Mouse (Mus musculus): ENCODE data around the gene Zbtb40.

Gene Zbtb40

DNA sequence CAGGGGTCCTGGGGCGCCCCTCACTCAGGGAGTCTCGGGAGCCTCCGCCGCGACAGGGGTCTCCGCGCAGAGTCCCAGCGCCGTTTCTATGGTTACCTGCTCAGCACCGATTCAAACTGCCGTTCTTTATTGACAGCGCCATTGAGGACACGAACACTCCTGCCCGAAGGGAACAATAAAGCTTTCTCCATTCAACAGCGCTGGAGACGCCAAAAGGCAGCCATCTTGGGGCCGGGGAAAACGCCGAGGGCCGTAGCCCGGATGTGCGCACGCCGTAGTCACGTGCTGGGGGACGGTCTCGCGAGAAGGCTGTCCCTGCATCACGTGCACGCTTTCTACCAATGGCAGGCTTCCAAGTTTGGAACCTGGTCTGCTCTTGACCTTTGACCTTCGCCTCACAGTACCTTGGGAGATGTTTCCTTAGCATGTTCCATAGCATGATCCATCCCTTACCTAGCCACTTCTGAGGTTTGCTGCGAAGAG is at the start of gene Zbtb40:
TSS of gene Zbtb40 (minus strand) at position 252 of the 483 bp plus-strand sequence.
- in situ Hi-C loops (cut with MboI; ENCODE audit: unreplicated experiment in 2 of 2), result no loop called here

GRCm38 (mm10) chr4:137097984-137098327 is 49.4 kb upstream of the Zbtb40 start:
- in situ Hi-C loops (cut with MboI; ENCODE audit: unreplicated experiment in 2 of 2), result loop anchor here (25.0 kb wide), 6 partner anchors 339 to 739 kb away; partner anchors contain the start of genes Cela3b (in 1 of the 2), Htr1d (in 1 of the 2) and Rap1gap (in 1 of the 2)

DNA sequence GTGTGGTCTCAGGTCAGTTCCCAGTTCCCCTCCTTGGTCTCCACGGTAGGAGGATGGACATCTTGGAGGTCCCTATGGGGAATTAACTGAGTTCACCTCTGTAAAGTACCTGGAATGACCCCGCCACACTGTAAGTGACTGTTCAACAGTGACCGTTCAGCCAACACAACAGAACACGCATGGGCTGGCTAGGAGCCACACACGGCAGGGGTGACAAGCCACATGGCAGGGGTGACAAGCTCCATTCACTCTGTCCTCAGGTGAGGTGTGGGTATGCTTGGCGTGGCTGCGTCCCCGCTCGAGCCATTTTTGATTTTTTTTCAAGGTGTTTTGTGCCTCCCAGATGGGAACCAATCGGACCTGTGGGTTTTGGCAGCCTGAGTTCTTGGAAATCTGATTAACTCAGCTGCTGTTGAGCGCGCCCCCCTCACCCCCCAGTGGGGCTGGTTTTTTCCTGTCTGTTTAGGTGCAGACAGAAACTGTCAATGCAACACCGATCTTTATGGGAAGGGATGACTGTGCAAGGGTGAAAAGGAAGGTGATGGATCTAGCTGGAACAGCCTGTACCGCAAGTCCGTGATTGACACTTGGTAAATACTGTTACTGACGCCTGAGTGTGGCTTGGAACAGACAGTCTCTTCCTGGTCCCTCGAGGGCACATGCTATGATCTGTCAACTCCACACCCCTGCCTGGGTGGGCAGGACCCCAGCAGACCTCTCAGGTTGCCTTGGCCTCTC is 48.8 kb upstream of the Zbtb40 start:
- in situ Hi-C loops (cut with MboI; ENCODE audit: unreplicated experiment in 2 of 2), result loop anchor here (25.0 kb wide), 6 partner anchors 340 to 740 kb away; partner anchors contain the start of genes Cela3b (in 1 of the 2), Htr1d (in 1 of the 2) and Rap1gap (in 1 of the 2)

DNA sequence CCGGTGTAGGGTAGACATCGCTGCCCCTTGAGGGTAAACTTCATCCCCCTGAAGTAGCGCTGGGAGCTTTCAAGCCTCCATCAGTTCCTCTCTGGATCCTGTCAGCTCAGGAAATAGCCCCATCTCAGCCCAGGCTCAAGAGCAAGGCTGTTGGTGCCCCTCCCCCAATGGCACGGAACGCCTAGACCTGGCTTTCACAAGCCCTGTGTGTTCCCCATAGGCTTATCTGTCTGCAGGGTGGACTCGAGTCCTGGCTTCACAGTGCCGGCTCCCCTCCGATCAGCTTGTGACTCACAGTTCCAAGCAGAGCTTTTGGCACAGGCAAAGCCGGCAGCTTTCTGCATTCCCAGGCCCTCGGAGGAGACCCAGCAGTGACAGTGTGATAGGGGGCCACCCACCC is 47.8 kb upstream of the Zbtb40 start:
- in situ Hi-C loops (cut with MboI; ENCODE audit: unreplicated experiment in 2 of 2), result loop anchor here (25.0 kb wide), 6 partner anchors 341 to 741 kb away; partner anchors contain the start of genes Cela3b (in 1 of the 2), Htr1d (in 1 of the 2) and Rap1gap (in 1 of the 2)

DNA sequence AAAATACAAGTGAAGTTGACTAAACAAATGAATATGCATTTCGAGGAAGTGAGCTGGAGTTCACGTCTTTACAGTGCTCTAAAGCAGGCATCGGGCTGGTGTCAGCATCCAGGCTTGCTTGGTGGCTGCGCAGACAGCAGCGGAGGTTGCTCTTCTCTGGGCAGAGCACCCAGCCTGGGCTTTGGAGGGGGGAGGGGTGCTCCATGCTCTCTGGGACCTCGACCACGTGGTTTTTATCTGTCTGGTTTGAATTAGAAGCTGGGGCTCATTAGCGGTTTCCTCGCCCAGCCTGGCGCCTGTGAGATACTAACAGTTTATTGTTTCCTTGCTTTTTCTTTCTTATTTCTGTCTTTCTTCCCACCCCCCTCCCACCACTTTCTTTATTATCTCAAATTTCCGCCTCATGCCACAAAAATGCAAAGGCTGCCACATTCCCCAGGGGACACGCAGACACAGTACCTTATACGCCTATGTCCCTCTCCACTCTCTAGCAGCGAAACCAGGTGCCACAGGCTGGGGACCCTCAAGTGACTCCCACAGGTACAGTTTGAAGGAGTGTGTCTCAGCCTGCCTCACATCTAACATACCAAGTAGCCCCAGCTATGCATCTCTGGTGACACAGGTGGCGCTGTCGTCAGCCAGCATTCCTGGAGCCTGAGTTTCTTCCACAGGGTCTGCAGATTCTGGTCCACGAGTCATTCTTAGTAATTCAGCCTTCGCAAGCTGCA is 36.6 kb upstream of the Zbtb40 start:
- in situ Hi-C loops (cut with MboI; ENCODE audit: unreplicated experiment in 2 of 2), result loop anchor here (10.0 to 25.0 kb wide), 7 partner anchors 220 to 752 kb away; partner anchors contain the start of genes Cela3b (in 1 of the 2), Htr1d (in 1 of the 2) and Rap1gap (in 1 of the 2)

- in situ Hi-C loops (cut with MboI; ENCODE audit: unreplicated experiment in 2 of 2), result loop anchor here (10.0 to 25.0 kb wide), 7 partner anchors 222 to 754 kb away; partner anchors contain the start of genes Cela3b (in 1 of the 2), Htr1d (in 1 of the 2) and Rap1gap (in 1 of the 2)
Observed at GRCm38 (mm10) chr4:137082866-137083265, 34.3 kb upstream of the Zbtb40 start.

- in situ Hi-C loops (cut with MboI; ENCODE audit: unreplicated experiment in 2 of 2), result loop anchor here (10.0 to 25.0 kb wide), 7 partner anchors 223 to 756 kb away; partner anchors contain the start of genes Cela3b (in 1 of the 2), Htr1d (in 1 of the 2) and Rap1gap (in 1 of the 2)
Observed at GRCm38 (mm10) chr4:137081401-137081800, 32.8 kb upstream of the Zbtb40 start.

DNA sequence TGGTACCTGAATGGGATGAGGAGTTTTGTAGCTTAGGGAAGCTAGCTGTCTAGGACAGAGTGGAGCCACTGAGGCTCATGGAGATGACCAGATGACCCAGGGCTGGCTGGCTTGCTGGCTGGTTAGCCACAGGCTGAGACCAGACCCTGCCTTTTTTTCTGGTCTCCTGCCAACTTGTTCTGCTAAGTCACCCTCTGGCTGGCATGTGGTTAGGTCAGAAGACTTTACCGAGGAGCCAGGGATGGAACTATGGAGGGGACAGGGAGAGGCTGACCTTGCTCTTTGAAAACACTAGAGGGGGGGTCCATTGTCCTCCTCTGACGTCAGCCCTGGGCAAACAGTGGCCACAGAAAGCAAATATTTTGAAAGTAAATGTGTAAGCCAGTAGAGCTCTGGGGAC is 28.6 kb upstream of the Zbtb40 start:
- in situ Hi-C loops (cut with MboI; ENCODE audit: unreplicated experiment in 2 of 2), result loop anchor here (5.0 to 25.0 kb wide), 10 partner anchors 208 to 760 kb away; partner anchors contain the start of genes Cela3b (in 1 of the 2), Htr1d (in 1 of the 2) and Rap1gap (in 1 of the 2)

GRCm38 (mm10) chr4:137071204-137071603 is 22.6 kb upstream of the Zbtb40 start:
- in situ Hi-C loops (cut with MboI; ENCODE audit: unreplicated experiment in 2 of 2), result loop anchor here (5.0 to 25.0 kb wide), 6 partner anchors 214 to 866 kb away; partner anchors contain the start of gene Asap3 (in 2 of the 2)

DNA sequence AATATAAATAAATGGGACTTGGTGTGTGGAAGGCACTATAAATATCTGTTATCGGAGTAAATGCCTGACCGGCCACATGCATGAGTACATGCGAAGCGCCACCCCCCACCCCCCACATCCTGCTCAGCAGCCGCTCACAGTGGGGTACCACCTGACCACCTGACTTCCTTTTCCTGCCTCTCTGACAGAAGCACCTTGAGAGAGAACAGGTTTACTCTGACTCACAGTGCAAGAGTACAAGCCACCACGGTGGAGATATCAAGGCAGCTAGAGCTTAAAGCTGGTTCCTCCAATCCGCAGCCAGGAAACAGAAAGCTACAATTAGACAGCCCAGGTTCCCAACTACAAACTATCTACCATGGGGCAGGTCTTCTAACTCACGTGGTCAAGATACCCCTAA is 19.9 kb upstream of the Zbtb40 start:
- in situ Hi-C loops (cut with MboI; ENCODE audit: unreplicated experiment in 2 of 2), result loop anchor here (25.0 kb wide), 2 partner anchors 856 to 869 kb away; partner anchors contain the start of gene Asap3 (in 2 of the 2)

DNA sequence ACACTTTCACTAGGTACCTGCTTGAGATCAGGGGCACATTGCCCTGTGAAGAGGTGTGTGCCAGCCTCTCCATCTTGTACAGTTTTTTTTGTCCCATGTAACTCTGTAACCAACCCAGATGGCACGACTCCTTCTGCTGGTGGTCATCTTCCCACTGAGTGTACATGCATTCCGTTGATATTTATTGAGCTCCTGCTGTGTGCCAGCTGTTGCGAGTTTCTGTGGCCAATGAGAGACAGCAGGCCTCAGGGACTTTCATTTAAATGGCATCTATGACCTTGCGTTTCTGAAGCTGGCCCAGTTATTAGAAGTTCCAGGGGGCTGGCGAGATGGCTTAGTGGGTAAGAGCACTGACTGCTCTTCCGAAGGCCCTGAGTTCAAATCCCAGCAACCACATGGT is 17.2 kb upstream of the Zbtb40 start:
- in situ Hi-C loops (cut with MboI; ENCODE audit: unreplicated experiment in 2 of 2), result loop anchor here (25.0 kb wide), 2 partner anchors 854 to 871 kb away; partner anchors contain the start of gene Asap3 (in 2 of the 2)

DNA sequence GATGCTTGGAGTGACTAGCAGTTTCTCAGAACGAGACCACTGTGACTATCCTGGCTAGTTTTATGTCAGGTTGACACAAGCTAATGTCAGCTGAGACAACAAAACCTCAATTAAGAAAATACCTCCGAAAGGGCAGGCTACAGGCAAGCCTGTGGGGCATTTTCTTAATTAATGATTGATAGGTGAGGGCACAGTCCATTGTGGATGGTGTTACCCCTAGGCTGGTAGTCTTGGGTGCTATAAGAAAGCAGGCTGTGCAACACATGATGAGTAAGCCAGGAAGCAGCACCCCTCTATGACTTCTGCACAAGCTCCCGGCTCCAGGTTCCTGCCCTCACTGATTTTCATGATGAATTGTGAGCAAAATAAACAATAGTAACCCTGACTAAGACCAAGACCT is 6.3 kb upstream of the Zbtb40 start:
- in situ Hi-C loops (cut with MboI; ENCODE audit: unreplicated experiment in 2 of 2), result loop anchor here (25.0 kb wide), 2 partner anchors 843 to 882 kb away; partner anchors contain the start of gene Asap3 (in 2 of the 2)

DNA sequence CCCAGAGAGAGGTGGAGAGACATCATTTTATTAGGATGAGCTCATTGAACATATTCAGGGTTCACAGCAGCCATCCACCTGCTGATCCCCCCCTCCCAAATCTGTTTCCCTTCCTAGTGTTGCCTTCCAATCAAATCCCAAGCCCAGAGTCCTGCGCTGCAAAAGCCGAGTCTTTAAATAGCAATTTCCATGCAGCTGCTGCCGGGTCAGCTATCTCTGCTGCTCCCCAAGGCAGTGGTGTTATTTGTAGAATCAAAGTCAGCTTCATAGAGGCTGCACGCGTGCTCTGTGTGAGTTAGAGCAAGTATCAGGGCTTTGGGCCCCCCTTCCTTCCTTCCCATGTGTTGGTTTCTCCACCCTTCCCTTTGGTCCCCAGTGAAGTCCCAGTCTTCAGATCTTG is 5.2 kb upstream of the Zbtb40 start:
- in situ Hi-C loops (cut with MboI; ENCODE audit: unreplicated experiment in 2 of 2), result loop anchor here (25.0 kb wide), 2 partner anchors 842 to 883 kb away; partner anchors contain the start of gene Asap3 (in 2 of the 2)

DNA sequence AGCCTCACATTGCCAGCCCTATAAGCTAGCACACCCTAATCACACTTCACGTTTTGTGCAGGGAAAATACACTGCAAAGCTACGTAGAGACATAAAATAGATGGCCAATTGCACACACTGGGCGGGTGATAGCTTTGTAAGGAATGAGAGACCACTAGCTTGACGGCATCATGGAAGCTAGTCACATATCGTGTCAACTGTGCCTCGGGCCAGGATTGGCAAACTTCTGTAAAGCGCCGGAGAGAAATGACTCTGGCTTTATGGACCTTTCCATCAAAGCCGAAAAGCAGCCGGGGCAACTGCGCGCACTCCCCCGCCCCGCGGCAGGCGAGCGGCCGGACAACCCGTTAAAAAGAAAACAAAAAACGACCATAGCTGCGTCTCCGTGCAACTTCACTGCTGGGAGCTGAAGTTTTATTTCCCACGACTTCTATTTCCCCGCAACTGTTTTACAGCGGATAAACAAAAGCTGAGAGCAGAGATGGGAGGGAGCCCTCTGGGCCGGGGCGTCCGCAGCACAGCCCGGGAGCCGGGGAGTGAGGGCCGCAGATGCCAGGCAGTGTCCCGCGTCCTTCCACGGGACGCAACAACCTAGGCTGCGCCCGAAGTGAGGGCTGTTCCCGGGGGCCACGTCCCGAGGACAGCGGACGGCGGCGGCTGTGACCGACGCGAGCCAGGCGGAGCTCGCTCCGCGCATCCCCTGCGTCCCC is 606 bp downstream of the Zbtb40 start:
- in situ Hi-C loops (cut with MboI; ENCODE audit: unreplicated experiment in 2 of 2), result no loop called here

DNA sequence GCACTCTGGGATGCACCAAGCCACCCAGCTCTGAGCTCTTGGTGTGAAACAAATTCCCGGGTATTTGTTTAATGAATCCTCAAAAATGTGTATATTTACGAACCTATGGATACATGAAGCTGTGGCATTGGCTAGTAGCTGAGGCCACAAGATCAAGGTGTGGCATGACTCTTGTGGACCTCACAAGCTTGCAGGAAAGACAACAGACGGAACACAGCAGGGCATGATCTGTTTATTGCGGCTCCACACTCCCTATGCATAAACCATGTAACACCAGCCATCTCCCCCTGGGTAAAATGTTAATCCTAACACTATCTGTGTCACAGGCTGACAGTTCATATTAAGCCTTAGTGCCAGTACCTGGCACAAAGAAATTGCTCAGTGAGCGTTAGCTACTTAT is 2.5 kb downstream of the Zbtb40 start:
- in situ Hi-C loops (cut with MboI; ENCODE audit: unreplicated experiment in 2 of 2), result no loop called here

DNA sequence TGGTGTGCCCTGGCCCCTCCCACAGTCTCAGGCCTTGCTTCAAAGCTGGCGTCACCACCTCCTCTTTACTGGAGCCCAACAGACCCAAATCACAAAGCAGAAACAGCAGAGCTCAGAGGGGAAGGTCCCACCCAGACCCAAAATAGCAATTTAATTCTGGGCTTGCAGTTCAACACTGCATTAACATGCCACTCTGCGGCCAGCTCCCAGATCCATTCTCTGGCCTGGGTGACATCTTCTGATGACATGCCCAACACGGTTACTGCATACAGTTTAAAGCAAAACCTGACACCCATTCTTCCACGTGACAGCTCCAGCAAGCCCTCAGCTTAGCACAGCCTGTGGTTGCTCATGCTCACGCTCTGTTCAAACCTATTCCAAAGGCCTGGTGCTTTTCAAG is 4.1 kb downstream of the Zbtb40 start:
- in situ Hi-C loops (cut with MboI; ENCODE audit: unreplicated experiment in 2 of 2), result no loop called here

DNA sequence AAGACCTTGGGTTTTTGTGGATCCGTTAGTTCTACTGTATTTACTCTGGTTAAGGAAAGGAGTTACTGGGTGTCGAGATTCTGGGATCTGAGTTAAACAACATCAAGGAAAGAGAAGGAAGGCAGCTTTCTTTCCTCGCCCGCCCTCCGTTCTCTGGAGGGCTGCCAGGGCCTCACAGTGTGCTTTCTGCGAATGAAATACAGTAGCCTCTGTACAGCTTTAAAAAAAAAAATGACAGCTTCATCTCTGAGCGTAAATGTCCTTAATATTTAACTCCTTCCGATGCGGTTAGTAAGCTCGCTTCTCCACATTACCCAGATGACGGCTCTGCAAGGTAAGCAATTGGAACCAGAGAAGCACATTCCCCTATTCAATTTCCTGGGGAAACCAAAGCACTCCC is 4.8 kb downstream of the Zbtb40 start:
- in situ Hi-C loops (cut with MboI; ENCODE audit: unreplicated experiment in 2 of 2), result no loop called here

GRCm38 (mm10) chr4:137042039-137042438 is 6.6 kb downstream of the Zbtb40 start:
- in situ Hi-C loops (cut with MboI; ENCODE audit: unreplicated experiment in 2 of 2), result no loop called here

- in situ Hi-C loops (cut with MboI; ENCODE audit: unreplicated experiment in 2 of 2), result no loop called here
Observed at GRCm38 (mm10) chr4:137041161-137041621, 7.4 kb downstream of the Zbtb40 start.

GRCm38 (mm10) chr4:137039441-137039840 is 9.2 kb downstream of the Zbtb40 start:
- in situ Hi-C loops (cut with MboI; ENCODE audit: unreplicated experiment in 2 of 2), result no loop called here
